Mouse (Mus musculus): ENCODE measurements around the gene Iffo1. TPM values are rescaled to one million over a fixed set of nuclear protein-coding genes. Genes with fewer than 3 reads are reported as not detected.
"Not testable (repeated sequence)": the region's sequence is repeated elsewhere in the genome, so short reads cannot be mapped to it uniquely, and the experiment has no call there.

Gene Iffo1
- total RNA-seq, 2 experiments from 2014 or later: 50.8 to 60.1 TPM

DNA sequence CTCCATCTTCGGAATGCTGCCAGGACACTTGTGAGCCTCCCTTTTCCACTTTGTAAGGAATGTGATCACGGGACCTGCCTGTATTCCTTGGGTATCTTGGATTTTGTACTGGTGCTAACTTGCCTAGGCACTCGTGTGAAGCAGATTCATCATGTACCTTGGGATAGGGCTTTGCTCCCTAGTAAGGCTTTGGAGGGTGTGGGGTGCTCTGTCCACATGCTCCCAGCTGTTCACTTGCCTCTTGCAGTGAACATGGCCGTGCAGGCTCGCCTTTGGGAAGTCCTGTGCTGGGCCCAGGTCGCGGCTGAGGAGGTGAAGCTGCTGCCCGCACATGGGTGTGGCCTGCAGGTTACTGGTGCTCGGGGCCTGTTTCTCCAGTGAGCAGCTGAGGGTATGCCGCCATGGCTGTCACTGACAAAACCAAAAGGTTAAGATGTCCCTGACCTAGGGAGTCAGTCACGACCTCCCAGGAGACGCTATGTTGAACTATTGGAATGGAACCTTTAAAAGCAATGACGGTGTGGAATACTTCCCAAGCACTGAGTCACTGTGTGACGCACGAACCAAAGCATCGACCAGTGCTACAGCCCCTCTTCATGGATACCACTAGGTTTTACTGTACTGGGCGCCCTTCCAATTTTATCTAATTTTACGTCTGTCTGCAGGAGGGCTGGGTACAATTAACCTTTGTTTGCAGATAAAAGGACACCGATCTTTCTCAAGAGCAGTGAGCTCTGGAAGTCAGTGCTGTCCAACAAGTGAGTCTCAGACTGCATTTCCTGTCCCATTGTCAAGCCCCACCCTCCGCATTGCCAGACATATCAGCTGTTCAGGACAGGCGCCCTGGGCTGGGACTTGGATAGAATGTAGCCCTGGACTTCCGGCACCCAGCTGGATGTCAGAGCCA is 16.1 kb downstream of the Iffo1 start:
- DNase-seq: peak; percentile 64

DNA sequence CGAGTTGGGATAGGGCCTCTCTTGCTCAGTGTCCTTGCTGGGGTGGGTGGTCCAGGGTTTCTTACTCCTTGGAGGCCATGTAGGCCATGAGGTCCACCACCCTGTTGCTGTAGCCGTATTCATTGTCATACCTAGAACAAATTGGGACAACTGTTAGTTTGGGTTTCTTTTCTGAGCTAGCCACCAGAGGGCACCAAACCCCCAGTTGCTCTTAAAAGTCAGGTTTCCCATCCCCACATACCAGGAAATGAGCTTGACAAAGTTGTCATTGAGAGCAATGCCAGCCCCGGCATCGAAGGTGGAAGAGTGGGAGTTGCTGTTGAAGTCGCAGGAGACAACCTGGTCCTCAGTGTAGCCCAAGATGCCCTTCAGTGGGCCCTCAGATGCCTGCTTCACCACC is 16.9 kb downstream of the Iffo1 start:
- peak; percentile 71 for DNase-seq

DNA sequence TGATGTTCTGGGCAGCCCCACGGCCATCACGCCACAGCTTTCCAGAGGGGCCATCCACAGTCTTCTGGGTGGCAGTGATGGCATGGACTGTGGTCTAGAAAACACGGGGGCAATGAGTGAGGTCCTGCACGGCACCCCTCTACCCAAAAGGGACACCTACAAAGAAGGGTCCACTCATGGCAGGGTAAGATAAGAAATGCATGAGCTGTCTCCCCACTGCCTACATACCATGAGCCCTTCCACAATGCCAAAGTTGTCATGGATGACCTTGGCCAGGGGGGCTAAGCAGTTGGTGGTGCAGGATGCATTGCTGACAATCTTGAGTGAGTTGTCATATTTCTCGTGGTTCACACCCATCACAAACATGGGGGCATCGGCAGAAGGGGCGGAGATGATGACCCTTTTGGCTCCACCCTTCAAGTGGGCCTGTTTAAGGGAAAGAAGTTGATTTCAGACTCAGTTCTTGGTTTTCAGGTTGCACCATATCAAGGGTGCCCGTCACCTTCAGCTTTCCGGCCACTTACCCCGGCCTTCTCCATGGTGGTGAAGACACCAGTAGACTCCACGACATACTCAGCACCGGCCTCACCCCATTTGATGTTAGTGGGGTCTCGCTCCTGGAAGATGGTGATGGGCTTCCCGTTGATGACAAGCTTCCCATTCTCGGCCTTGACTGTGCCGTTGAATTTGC is 17.7 kb downstream of the Iffo1 start:
- DNase-seq: not testable (repeated sequence)

DNA sequence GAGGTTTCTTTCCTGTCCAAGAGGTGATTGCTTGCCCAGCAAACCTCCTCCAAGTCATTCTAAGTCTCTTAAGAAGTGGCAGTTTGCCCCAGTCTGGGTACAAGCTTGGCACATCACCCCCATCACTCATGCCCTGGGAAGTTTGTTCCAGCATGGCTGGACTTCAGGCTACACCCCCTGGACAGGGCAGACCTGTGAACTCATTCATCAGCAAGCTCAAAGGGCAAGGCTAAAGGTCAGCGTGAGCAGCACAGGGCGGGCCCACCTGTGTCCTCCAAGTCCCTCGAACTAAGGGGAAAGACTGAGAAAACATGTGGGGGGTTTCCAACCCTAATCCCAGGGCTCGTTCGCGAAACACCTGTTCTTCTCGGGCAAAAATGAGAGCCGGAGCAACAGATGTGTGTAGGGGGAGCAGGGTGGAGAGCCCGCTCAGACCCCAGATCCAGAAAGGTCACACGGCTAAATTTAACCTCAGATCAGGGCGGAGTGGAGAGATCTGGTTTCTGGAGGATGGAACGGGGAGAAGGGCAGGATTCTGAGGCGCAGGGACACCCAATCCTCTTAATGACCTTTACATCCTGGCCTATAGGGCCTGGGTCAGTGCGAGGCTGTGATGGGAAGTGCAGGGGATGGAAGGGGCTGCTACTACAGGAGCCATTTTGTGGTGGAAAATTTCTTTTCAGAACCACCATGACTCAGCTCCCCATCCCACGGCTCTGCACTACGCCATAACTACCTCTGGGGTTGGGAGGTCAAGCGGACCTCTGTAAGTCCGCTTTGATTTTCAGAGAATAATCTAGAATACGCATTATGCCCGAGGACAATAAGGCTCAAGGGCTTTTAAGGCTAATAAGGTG is 19.0 kb downstream of the Iffo1 start:
- peak; percentile 37 for DNase-seq

DNA sequence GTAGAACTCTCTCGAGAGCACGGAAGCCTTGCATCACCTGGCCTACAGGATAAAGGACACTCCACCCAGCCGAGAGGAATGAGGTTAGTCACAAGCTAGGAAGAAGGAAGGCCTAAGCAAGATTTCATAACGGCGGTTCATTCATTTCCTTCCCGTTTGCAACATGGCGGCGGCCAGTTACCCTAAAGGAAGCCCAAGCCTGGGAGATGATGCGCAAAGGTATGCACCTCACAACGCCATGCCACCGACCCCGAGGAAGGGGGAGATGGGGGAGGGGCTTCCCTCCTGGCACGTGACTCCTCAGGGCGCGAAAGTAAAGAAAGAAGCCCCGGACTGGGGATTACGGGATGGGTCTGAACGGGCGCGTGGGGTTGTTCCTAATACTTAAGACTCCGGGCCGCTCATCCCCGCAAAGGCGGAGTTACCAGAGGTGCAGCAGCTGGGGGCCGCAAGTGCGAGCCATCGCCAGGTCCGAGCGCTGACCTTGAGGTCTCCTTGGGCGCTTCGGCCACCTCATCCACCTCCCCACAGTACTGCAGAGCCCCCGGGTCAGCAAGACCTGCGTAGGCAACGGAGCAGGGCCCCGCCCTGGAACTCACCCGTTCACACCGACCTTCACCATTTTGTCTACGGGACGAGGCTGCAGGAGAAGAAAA is 19.8 kb downstream of the Iffo1 start:
- DNase-seq: peak; percentile 55

DNA sequence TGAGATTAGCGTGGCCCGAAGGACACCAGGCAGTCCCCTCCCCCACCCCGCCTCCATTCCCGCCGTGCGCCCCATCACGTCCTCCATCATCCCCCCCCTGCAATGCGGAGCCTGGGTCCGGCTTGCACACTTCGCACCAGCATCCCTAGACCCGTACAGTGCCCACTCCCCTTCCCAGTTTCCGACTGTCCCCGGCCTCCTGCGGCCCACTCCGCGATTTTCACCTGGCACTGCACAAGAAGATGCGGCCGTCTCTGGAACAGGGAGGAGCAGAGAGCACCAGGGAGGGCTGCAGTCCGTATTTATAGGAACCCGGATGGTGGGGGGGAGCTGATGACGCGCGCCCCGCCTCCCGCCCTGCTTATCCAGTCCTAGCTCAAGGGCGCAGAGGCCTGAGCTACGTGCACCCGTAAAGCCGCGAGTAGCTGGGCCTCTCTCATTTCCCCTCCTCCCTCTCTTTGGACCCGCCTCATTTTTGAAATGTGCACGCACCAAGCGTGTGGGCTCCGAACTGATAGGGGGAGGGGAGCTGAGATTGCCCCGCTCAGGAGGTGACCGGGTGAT is 20.4 kb downstream of the Iffo1 start:
- DNase-seq: peak; percentile 94

DNA sequence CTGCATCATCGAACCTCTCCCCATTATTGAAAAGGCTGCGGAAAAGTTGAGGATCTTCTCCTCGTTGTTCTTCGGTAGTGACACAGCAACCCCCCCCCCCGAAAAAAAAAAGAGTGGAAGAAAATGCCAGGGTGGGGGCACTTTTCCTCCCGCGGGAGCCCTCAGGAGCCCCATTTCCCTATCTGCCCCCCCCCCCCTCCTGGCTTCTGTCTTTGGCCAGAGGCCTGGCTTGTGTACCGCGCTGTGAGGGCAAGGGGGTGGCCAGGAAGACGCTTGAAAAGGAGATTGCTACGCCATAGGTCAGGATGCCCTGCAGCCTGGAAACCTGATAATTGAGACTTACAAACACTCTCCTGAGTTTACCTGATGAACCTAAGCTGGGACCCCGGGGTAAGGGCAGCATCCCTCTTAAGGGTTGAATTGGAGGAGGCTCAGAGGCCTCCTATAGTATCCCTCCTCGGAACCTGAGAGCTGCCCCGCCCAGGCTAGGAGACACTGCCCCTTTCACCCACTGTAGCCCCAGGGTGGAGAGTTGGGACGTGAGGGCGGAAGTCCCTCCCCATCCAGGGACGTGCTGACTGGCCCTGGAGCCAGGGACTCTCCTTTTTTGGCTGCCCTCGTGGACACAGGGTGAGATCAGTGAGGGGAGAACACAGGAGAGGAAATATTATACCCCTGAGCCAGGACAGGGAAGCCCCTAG is 21.2 kb downstream of the Iffo1 start, which contains the start of gene Gapdh:
Gapdh (minus strand) TSS at position 417 of the 701 bp plus-strand sequence.
- peak; percentile 82 for DNase-seq

DNA sequence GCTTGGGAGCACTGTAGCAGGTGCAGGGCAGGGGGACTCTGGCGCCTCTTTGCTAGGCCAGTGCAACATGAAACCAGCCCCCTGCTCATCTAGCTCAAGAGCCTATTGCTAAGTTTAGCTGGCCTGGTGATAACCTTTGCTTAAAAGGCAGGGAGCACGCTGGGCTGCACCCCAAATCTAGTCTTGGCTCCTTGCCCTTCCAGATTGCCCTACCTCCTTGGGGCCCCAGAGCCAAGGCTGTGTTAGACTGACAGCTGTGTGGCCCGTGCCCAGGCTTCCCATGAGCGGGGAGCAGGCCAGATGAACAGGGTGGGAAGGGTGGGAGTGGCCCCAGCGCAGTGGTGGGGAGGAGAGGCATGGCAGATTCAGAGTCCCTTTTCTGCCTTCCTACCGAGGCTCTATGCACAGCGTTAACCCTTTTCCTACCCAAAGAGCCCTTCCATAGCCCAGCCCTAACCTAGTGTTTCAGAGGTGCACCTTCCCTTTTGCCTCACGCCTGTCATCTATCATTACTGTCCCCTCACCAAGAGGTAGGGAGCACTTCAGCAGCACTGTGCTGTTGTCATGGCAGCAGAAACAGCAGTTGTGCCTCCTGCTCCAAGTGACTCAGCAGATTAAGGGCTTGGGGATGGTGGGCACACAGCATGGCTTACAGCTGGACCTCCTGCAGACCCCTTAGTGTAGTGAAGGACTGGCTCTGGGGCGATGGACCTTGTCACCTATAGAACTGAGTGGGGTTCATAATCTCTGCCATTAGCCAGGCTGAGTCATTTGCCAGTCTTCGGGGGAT is 22.0 kb downstream of the Iffo1 start:
- DNase-seq: peak; percentile 78

DNA sequence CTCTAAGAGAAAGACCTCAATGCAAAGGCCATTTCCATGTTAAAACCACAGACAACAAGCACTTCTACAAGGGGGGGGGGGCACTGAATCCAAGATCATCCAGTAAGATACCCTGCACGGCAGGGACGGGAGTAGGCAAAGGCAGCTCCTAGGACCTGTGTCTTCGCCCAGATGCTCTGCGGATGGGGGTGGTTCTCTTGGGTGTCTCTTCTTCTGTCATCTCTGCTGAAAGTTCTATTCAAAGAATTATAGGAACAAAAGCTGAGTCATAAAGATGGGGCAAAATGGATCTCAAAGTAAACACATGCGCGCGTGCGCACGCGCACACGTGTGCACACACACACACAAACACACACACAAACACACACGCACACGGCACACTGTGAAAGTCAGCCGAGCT is 23.0 kb downstream of the Iffo1 start:
- DNase-seq: no peak

DNA sequence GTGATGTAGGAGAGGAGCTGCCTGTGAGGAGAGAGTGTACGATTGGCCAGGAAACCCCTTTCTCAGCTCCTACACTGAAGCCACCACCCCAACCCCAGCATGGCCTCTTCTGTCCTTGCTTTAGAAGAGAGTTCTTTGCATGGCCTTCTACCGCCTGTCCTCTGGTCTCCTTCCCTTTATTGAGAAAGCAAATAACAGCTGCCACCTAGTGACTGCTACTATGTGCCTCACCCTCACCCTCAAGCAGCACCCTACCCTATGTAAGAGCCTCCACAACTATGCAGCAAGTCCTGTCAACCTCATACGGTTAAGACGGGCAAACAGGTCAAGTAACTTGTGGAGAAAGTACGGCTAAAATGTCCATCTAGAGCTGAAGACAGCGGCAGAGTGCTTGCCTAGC is 25.2 kb downstream of the Iffo1 start:
- no peak for DNase-seq

DNA sequence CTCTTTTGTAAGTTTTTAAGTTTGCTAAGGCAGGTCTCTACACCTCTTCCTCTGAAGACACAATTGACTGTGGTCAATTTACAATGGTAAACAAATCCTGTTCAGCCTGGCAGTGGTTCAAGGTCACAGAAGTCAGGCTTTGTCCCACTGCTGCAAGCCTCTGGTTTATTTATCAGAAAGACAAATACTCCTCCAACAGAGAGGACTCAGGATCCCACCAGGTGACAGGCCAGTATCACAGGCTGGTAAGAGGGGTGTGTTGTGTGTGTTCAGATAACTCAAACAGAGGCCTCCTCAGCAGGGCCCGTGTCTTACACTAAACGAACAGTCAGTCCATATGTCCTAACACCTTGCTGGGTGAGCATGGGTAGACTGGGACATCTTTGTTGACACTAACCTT is 27.4 kb downstream of the Iffo1 start:
- DNase-seq: peak; percentile 1

DNA sequence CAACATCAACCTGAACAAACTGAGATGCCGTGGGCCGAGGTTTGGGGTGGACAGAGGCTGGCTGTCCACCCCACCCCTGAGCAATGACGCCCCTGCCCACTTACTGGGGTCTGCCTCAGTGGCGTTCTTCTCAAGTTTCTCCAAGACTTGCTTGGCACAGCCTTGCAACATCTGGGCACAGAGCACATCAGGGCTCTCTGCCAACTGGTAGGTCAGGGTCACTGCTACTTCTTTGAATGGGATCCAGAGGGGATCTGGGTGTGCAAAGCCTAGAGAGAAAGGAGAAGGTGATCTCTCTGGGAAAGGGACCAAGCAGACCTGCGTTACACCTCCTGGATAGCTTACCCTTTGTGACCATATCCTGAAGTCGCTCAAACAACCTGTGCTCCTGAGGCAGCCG is 28.2 kb downstream of the Iffo1 start:
- DNase-seq: no peak

DNA sequence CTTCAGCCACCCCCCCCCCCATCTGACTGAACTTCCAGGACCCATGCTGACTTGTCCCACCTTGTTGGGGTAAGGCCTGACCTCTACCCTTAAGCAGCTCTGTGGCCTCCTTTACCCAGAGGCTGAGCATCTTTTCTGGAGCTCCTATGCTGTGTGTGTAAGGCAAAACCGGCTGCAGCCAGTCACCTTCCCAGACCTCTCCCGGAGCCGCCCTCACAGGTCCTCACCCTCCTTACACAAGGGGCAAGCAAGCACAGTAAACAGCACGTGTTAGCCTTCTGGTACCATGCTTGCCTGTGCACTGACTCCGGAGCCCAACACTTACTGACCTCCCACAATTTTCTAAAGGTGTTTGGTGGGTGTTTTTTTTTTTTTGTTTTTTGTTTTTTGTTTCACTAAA is 30.4 kb downstream of the Iffo1 start:
- DNase-seq: no peak

DNA sequence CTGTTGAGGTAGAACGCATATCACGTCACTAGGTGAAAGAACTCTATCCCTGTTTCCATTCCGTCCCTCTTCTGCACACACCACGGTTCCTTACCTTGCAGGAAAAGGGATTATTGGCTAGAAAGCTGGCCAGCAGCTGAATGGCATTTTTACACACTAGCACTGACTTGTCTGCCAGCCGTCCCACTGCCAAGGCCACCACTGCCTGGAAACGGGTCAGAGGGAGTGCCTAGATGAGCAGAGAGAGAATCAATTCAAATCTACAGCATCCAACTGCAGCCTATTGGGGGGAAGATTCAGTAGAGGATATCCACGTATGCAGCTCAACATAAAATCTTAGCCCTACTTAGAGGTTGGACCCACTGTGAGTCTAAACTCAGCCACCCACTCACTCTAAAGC is 34.6 kb downstream of the Iffo1 start:
- DNase-seq: no peak

DNA sequence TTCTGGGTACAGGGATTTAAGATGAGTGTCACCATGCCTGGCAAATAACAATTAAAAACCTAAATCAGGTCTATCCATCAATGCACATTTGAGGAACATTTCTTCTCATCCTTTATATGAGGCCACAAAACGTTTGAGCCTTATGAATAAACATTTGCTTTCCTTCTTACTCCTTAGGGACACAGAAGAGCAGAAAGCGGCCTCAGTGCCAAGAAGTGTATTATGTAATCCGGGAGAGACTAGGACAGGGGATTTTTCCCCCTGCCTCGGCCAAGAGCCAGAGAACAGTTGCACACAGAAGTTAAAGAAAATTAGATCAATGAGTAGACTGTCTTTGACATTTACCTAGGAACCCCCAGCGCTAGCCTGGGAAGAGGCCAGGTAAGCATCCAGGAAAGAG is 37.1 kb downstream of the Iffo1 start:
- no peak for DNase-seq

DNA sequence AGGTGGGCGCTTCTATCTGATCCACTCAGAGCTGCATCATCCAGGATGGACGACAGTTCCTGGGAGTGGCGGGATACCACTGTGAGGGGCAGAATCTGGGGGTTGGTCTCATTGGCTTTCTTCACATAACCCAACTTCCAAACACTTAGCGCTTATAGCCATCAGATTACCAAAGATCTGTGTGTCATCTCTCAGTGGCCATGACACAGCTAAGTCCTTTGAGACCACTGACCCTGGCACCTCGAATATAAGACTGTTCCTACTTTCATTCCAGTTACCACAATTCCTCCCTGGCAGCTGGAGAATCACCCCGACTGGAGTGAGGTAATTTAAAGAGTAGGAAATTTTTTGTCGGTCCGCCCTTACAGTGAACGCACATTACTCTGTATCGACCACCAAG is 41.2 kb downstream of the Iffo1 start:
- DNase-seq: no peak

DNA sequence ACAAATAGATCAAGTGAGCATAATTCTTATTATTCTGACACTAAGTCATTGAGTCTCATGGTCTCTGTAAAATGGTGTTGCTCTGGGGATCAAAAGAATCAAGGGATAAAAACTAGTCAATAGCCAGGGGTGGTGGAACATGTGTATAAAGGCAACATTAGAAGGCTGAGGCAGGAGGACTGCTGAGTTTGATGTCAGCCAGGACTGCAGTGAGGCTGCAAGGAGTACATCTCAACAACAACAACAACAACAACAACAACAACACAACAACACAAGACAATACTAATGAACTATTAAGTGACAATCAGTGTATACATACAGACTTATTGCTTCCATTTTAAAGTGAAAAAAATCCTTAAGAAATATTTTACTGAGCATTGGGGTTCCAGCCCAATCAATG is 45.8 kb downstream of the Iffo1 start:
- DNase-seq: no peak

DNA sequence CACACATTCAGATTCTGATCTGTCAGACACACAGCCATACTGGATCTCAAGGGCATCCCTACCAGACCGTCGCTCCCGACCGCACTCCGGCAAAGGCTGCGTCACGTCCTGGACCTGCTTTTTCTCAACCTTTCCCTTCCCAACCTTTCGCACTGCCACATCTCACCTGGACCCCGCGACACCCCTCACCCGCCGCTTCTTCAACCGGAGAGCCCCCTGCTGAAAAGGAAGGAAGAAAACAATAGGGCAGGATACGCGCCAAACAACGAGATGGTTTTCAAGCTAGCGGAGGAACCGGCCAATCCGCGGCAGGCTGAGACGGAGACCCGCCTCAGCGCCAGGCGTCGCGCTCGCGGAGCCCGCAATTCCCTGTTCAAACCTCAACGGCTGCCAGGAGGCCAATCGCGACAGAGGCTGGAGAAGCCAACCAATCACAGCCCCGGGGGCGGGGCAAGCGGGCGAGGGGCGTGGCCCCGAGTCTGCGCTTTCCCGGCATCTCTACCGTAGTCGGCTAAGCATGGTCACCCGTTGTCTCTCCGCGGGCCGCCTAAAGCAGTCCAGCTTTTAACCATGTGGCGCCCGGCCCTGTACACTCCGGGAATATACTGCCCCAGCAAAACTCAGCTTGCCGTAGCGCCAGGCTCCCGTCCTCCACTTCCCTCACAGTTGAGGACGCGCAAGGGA is 46.4 kb downstream of the Iffo1 start, which contains the start of the genes Ncapd2 and Mrpl51:
Ncapd2 (minus strand) TSS at position 370 of the 684 bp plus-strand sequence.
Mrpl51 (plus strand) TSS at position 470 of the 684 bp plus-strand sequence.
- peak; percentile 98 for DNase-seq

DNA sequence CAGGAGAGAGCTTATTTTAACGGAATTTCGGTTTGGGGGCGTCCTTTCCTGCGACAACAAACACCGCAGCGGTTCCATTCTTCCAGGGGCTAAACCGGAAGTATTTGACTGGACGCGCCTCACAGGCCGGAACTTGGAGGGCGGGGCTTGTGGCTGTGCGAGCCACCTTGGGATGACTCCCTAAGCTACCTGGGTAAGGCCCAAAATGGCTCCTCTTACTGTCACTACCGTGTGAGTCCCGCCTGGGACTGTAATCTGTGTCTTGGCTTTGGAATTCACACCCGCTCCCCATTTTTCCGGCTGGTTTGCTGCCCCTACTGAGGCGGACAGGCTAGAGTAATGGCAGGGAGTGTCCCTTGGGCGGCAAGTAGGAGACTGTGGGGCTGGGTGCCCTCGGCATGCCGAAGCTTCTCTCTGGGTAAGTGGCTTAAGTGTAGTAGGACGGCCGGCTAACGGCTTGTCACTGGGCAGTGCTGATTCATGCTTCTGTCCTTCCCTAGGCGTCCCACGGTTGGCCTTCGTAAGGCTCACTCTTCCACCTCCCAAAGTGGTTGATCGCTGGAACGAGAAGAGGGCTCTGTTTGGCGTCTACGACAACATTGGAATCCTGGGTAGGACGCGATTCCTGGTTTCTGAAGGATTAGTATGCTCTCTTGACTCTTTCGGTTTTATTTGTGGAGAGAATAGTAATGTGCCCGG is 47.1 kb downstream of the Iffo1 start:
- peak; percentile 88 for DNase-seq

Data from gastrocnemius, postnatal 10 days (tissue).